Mouse (Mus musculus): Measurements from ENCODE around the gene Opn4. TPM values are rescaled to one million over a fixed set of nuclear protein-coding genes. Genes with fewer than 3 reads are reported as not detected.
A peak's percentile ranks its signal among the peaks of the same experiment; 100 is the strongest.

Opn4 gene
- total RNA-seq, 2 experiments from 2014 or later, result not detected

GRCm38 (mm10) chr14:34566530-34566929, 33.4 kb downstream of the Opn4 start:
- no peak for DNase-seq (ENCODE audit: low spot score in 2 of 2)

DNA sequence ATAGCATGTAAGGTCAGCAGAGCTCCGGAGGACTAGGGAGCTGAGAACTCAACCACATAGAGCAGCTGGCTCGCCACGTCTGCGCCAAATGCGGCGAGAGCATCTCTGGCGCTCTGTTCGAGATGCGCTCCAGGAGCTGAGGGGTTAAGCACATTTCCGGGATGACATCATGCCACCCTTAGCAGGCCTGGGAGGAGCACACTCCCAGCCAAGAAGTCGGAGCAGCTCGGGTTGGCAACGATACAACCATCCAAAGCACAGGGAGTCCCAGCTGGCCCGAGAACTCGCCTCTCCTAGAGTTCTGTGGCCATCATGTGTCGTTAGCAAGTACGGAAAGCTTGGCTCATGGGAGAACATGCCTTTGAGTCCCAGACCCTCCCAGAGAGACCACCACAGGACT, 34.2 kb downstream of the Opn4 start:
- peak in 1 of 2 experiments; percentile 33 for DNase-seq (ENCODE audit: low spot score in 2 of 2)

- no peak for DNase-seq (ENCODE audit: low spot score in 2 of 2)
Measured at GRCm38 (mm10) chr14:34564646-34565045, 35.3 kb downstream of the Opn4 start.

GRCm38 (mm10) chr14:34562393-34562792, 37.5 kb downstream of the Opn4 start:
- DNase-seq (ENCODE audit: low spot score in 2 of 2), result no peak

DNA sequence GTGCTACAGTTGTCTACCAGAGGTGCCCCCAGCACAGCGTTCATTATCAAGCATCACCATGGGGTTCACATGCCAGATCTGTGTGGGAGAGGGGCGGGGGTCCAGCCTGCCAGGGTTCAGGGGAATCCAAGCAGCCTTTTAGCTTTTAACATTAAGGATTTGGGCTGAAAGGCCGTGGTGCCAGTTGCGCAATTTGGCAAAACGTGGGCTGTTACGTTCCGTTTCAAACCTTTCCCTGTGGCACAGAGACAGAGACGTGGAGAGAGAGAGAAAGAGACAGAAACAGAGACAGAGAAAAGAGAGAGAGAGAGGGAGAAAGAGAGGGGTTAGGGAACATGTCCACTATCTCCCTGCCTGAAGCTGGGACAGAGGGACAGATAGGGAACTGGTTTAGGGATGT, 38.3 kb downstream of the Opn4 start:
- no peak for DNase-seq (ENCODE audit: low spot score in 2 of 2)

DNA sequence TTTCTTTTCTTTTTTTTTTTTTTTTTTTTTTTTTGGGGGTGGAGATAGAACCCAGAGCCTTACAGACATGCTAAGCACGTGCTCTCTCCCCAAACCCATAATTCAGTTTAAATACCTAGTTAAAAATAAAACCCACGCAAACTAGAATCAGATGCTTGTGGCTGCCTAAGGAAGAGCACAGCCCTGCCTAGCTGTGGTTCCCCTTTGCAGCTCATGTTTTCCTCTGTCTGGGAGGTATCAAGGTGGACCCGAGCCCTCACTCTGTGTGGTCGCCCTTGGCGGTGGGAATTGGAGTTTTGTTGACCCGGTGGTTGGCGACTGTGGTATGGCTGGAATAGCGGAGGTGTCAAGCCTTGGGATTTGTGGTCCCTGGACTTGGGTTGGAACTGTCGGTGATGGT, 41.0 kb downstream of the Opn4 start:
- DNase-seq (ENCODE audit: low spot score in 2 of 2), result no peak

DNA sequence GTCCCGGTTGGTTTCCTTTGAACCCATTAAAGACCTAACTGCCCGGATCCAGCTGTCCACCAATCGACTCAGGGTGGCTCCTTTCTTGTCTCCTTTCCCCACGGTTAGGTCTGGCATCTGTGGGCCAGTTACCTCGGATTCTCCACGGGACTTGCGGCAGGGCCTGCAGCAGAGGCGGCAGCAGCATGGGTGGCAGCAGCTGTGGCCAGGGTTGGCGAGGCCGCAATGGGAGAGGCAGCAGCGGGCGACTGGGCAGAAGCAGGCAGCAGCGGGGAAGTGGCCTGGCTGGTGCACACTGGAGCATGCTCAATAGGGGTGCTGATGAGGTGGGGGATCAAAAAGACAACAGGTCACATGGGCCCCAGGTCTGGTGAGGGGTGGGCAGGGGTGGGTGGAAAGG, 44.7 kb downstream of the Opn4 start:
- DNase-seq (ENCODE audit: low spot score in 2 of 2), result no peak

- DNase-seq (ENCODE audit: low spot score in 2 of 2), result no peak
Measured at GRCm38 (mm10) chr14:34554047-34554446, 45.9 kb downstream of the Opn4 start.

DNA sequence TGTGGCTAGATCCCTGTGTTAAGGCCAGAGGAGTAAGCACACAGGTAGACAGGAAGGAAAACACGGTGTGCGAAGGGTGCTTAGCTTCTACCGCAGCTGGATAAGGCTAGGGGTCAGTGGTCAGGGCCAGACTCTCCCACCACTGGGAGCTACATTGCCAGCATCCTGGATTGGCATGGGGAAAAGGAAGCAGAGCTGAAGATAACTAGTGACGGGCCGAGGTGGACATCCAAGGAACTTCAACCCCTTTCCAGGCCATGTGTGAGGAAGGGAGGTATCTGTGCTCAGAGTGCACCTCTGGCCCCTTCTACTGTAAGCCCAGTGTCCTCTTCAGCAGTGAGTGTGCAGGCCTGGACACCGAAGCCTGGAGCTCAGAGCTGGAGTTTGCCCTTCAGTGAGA, 46.5 kb downstream of the Opn4 start:
- DNase-seq (ENCODE audit: low spot score in 2 of 2), result no peak

GRCm38 (mm10) chr14:34552226-34552625, 47.7 kb downstream of the Opn4 start:
- DNase-seq (ENCODE audit: low spot score in 2 of 2), result no peak

DNA sequence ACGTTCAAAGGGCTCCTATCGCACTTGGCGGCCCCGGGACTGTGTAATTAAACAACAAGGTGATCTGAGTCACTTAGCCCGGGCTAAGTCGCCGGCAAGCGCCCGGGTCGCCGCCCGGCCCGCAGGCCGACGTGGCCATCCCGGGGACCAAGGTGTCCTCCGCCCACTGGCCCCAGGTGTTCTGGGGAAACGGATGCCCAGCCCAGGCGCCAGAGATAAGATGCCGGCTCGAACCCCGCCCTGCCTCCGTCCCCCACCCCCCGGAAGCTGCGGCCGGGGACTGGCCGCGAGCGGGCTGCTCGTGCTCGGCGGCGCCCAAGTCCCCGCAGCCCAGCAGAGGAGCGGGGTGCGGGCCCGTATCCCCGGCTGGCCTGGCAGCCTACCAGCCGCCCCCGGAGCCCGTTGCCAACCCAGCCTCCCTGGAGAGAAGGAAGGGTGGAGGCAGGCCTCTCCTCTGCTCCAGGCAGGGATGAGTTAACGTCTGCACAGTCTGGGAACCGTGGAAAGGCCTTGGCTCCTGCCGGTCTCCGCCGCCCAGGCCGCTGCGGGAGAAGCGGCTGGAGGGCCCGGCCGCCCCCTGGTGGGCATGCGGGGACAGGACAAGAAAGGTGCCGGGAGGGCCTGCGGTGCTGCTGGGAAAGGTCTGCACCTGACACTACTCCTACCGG, 50.8 kb downstream of the Opn4 start:
- DNase-seq (ENCODE audit: low spot score in 2 of 2), result peak; percentile 79 to 83

DNA sequence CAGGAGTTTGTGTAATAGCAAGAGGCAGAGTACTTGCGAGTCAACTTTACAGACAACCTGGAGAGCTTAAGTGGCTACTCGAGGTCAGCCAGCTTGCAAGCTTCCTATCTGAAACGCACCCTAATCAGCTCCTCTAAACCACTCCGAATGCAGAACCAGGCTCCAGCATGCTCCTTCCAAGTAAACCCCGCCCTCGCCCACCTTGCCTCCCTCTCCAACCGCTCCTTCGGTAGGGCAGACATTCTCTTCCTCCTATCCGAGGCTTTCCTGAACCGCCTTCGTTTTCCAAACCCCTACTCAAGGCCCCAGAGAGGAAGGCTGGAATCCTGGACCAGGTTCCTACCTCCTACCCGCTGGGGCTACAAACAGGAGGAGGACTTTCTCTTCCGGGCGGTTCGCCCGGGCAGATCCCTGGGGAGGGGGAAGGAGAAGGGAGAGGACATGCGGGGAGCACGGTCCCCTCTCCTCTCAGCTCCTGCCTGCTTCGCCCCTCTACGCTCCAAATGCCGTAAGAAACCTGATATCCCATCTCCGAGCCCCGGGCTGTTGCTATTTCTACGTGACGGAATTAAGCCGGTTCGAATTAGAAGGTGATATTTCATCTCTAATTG, 51.4 kb downstream of the Opn4 start:
- DNase-seq (ENCODE audit: low spot score in 2 of 2), result peak; percentile 35 to 45

DNA sequence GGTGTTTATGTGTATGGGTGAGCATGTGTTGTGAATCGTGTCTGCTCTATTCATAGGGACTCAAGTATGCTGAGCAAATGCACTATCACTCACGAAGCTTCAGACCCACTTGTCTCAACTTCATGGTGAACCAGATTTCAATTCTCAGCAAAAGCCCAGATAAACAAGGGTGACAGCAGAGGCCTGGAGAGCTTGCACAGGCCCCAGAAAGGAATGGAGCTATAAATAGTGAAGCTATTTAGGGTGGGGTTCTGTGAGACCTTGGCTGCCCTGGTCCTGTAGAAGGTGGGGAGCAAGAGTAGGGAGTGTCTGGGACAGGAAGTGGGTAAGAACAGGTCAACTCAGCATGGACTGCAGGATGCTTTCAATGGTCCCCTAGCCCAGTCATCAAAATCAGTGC, 55.4 kb downstream of the Opn4 start:
- DNase-seq (ENCODE audit: low spot score in 2 of 2), result no peak

- no peak for DNase-seq (ENCODE audit: low spot score in 2 of 2)
Measured at GRCm38 (mm10) chr14:34544001-34544400, 55.9 kb downstream of the Opn4 start.

- no peak for DNase-seq (ENCODE audit: low spot score in 2 of 2)
Measured at GRCm38 (mm10) chr14:34543596-34543995, 56.3 kb downstream of the Opn4 start.

DNA sequence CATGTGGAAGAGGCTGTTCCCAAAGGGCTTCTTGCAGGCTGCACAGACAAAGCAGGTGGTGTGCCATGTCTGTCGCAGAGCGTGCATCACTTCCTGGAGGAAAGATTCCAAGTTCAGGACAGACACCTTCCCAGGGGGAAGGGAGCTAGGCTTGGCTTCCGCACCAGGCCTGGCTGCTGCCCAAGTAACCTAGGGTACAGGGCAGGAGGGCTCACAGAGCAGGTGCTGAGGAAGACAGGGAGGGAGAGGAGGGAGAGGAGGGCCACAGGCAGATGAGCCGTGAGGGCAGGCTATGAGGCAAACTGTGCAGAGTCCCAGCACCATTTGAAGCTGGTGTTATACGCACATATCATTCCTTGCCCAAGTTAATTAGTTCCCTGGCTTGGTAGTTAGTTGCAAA, 58.0 kb downstream of the Opn4 start:
- DNase-seq (ENCODE audit: low spot score in 2 of 2), result no peak

GRCm38 (mm10) chr14:34540685-34541162, 59.2 kb downstream of the Opn4 start:
- DNase-seq (ENCODE audit: low spot score in 2 of 2), result no peak

Other genes with a start within 250 kb of the Opn4 start
- not detected for gene Fam25c, start 244.7 kb downstream of the Opn4 start, total RNA-seq (2021)
- 1 to 10 TPM; 6.8 to 7.1 TPM for gene Sncg, start 225.4 kb downstream of the Opn4 start, total RNA-seq (2021)
- gene Mmrn2, start 224.7 kb downstream of the Opn4 start, total RNA-seq (2021), result 1 to 10 TPM; 3.1 to 3.3 TPM
- gene Bmpr1a, start 96.8 kb downstream of the Opn4 start, total RNA-seq (2021), result 10 to 100 TPM; 35.9 to 38.5 TPM
- not detected for gene 9230112D13Rik, start 77.3 kb downstream of the Opn4 start, total RNA-seq (2021)
- 1 to 10 TPM; 3.5 to 4.1 TPM for gene Ldb3, start 11.5 kb downstream of the Opn4 start, total RNA-seq (2021)
- 10 to 100 TPM; 51.2 to 52.8 TPM for gene Wapl, start 73.8 kb upstream of the Opn4 start, total RNA-seq (2021)
- gene Grid1, start 220.0 kb upstream of the Opn4 start, total RNA-seq (2021), result 10 to 100 TPM; 51.1 to 53.0 TPM

Data from layer of hippocampus, adult 18-20 months (tissue).